Mouse (Mus musculus): ENCODE results near the gene Creld2. TPM values are rescaled to one million over a fixed set of nuclear protein-coding genes. Genes with fewer than 3 reads are reported as not detected.

Creld2 gene
- total and polyA plus RNA-seq, 3 experiments, result 10.8 to 25.8 (median 12.3) TPM

- DNase-seq (ENCODE audit: low spot score) (no peak), ATAC-seq (ENCODE audit: extremely low read depth, insufficient number of reproducible peaks, low FRiP score, poor library complexity, severe bottlenecking) (no peak)
- H3K9me3 ChIP-seq (replicated peaks), result no peaks in the 10 kb centered on the region
- no peaks in the 10 kb centered on the region; the same call in none of the 2 replicates for H3K27me3 ChIP-seq (ENCODE audit: insufficient read depth, low read length)
- no peak overlapping the region for H3K4me3 ChIP-seq (ENCODE audit: low read depth, low read length)
- no peak for TF ChIP-seq GATA1 (IDR thresholded peaks at IDR 0.05; ENCODE audit: borderline replicate concordance, low read length)
- TF ChIP-seq CTCF (IDR thresholded peaks at IDR 0.05; ENCODE audit: low read depth, low read length), result no peak
- no peak for TF ChIP-seq POLR2AphosphoS5 (IDR thresholded peaks at IDR 0.05; ENCODE audit: insufficient replicate concordance, low read depth, low read length)
- no peak for TF ChIP-seq TAL1 (conservative IDR thresholded peaks at IDR 0.05; ENCODE audit: low read depth, low read length)
- TF ChIP-seq GATA2 (IDR thresholded peaks at IDR 0.05; ENCODE audit: borderline replicate concordance, low read depth, low read length), result no peak
- no peaks in the 10 kb centered on the region for H3K36me3 ChIP-seq (replicated peaks)
- no peaks in the 10 kb centered on the region for H3K4me1 ChIP-seq (ENCODE audit: insufficient read depth, low read depth, low read length)
Measured at GRCm38 (mm10) chr15:88844966-88845365, 25.5 kb downstream of the Creld2 start.

- H3K27me3 ChIP-seq (ENCODE audit: insufficient read depth, low read length), result peaks cover 13% of the 10 kb centered on the region
- ATAC-seq (ENCODE audit: extremely low read depth, insufficient number of reproducible peaks, low FRiP score, poor library complexity, severe bottlenecking) (no peak), DNase-seq (ENCODE audit: low spot score) (no peak)
- H3K4me3 ChIP-seq (ENCODE audit: low read depth, low read length), result no peak overlapping the region
- TF ChIP-seq GATA2 (IDR thresholded peaks at IDR 0.05; ENCODE audit: borderline replicate concordance, low read depth, low read length), result no peak
- TF ChIP-seq TAL1 (conservative IDR thresholded peaks at IDR 0.05; ENCODE audit: low read depth, low read length), result no peak
- no peak for TF ChIP-seq CTCF (IDR thresholded peaks at IDR 0.05; ENCODE audit: low read depth, low read length)
- no peak for TF ChIP-seq GATA1 (IDR thresholded peaks at IDR 0.05; ENCODE audit: borderline replicate concordance, low read length)
- H3K36me3 ChIP-seq (replicated peaks), result no peaks in the 10 kb centered on the region
- no peaks in the 10 kb centered on the region for H3K9me3 ChIP-seq (replicated peaks)
- H3K4me1 ChIP-seq (ENCODE audit: insufficient read depth, low read depth, low read length), result no peaks in the 10 kb centered on the region
Measured at GRCm38 (mm10) chr15:88848661-88849060, 29.2 kb downstream of the Creld2 start.

- Histone ChIP-seq H3K36me3 (replicated peaks) (no peaks in the 10 kb centered on the region), H3K27me3 (ENCODE audit: insufficient read depth, low read length) (peaks cover 17% of the 10 kb centered on the region), H3K4me1 (ENCODE audit: insufficient read depth, low read depth, low read length) (no peaks in the 10 kb centered on the region; the same call in 1 of the 2 replicates), H3K4me3 (ENCODE audit: low read depth, low read length) (no peak overlapping the region), H3K9me3 (replicated peaks) (no peaks in the 10 kb centered on the region)
- DNase-seq (ENCODE audit: low spot score) (no peak), ATAC-seq (ENCODE audit: extremely low read depth, insufficient number of reproducible peaks, low FRiP score, poor library complexity, severe bottlenecking) (no peak)
- TF ChIP-seq CTCF (IDR thresholded peaks at IDR 0.05; ENCODE audit: low read depth, low read length) (no peak), GATA2 (IDR thresholded peaks at IDR 0.05; ENCODE audit: borderline replicate concordance, low read depth, low read length) (no peak), GATA1 (IDR thresholded peaks at IDR 0.05; ENCODE audit: borderline replicate concordance, low read length) (no peak)
Measured at GRCm38 (mm10) chr15:88849621-88850020, 30.2 kb downstream of the Creld2 start.

- H3K9me3 ChIP-seq (replicated peaks), result no peaks in the 10 kb centered on the region
- no peak for TF ChIP-seq TAL1 (conservative IDR thresholded peaks at IDR 0.05; ENCODE audit: low read depth, low read length)
- TF ChIP-seq CTCF (IDR thresholded peaks at IDR 0.05; ENCODE audit: low read depth, low read length), result no peak
- TF ChIP-seq GATA2 (IDR thresholded peaks at IDR 0.05; ENCODE audit: borderline replicate concordance, low read depth, low read length), result no peak
- TF ChIP-seq POLR2AphosphoS5 (IDR thresholded peaks at IDR 0.05; ENCODE audit: insufficient replicate concordance, low read depth, low read length), result no peak
- TF ChIP-seq GATA1 (IDR thresholded peaks at IDR 0.05; ENCODE audit: borderline replicate concordance, low read length), result no peak
- H3K27me3 ChIP-seq (ENCODE audit: insufficient read depth, low read length), result peaks cover 22% of the 10 kb centered on the region
- no peaks in the 10 kb centered on the region; the same call in 1 of the 2 replicates for H3K4me1 ChIP-seq (ENCODE audit: insufficient read depth, low read depth, low read length)
- no peak for DNase-seq (ENCODE audit: low spot score)
- ATAC-seq (ENCODE audit: extremely low read depth, insufficient number of reproducible peaks, low FRiP score, poor library complexity, severe bottlenecking), result no peak
- H3K36me3 ChIP-seq (replicated peaks), result no peaks in the 10 kb centered on the region
- no peak overlapping the region for H3K4me3 ChIP-seq (ENCODE audit: low read depth, low read length)
Measured at GRCm38 (mm10) chr15:88850146-88850826, 30.8 kb downstream of the Creld2 start.

GRCm38 (mm10) chr15:88851076-88851475, 31.6 kb downstream of the Creld2 start:
- no peaks in the 10 kb centered on the region for H3K9me3 ChIP-seq (replicated peaks)
- H3K27me3 ChIP-seq (ENCODE audit: insufficient read depth, low read length), result peaks cover 30% of the 10 kb centered on the region
- ATAC-seq (ENCODE audit: extremely low read depth, insufficient number of reproducible peaks, low FRiP score, poor library complexity, severe bottlenecking) (no peak), DNase-seq (ENCODE audit: low spot score) (no peak)
- no peaks in the 10 kb centered on the region for H3K36me3 ChIP-seq (replicated peaks)
- TF ChIP-seq GATA1 (IDR thresholded peaks at IDR 0.05; ENCODE audit: borderline replicate concordance, low read length) (no peak), CTCF (IDR thresholded peaks at IDR 0.05; ENCODE audit: low read depth, low read length) (no peak), TAL1 (conservative IDR thresholded peaks at IDR 0.05; ENCODE audit: low read depth, low read length) (no peak), GATA2 (IDR thresholded peaks at IDR 0.05; ENCODE audit: borderline replicate concordance, low read depth, low read length) (no peak), POLR2AphosphoS5 (IDR thresholded peaks at IDR 0.05; ENCODE audit: insufficient replicate concordance, low read depth, low read length) (no peak)
- H3K4me3 ChIP-seq (ENCODE audit: low read depth, low read length), result no peak overlapping the region
- H3K4me1 ChIP-seq (ENCODE audit: insufficient read depth, low read depth, low read length), result no peaks in the 10 kb centered on the region; the same call in 1 of the 2 replicates

GRCm38 (mm10) chr15:88851507-88852149, 32.2 kb downstream of the Creld2 start:
- Histone ChIP-seq H3K4me3 (ENCODE audit: low read depth, low read length) (no peak overlapping the region), H3K9me3 (replicated peaks) (no peaks in the 10 kb centered on the region), H3K36me3 (replicated peaks) (no peaks in the 10 kb centered on the region), H3K27me3 (ENCODE audit: insufficient read depth, low read length) (peaks cover 32% of the 10 kb centered on the region), H3K4me1 (ENCODE audit: insufficient read depth, low read depth, low read length) (no peaks in the 10 kb centered on the region; the same call in 1 of the 2 replicates)
- TF ChIP-seq POLR2AphosphoS5 (IDR thresholded peaks at IDR 0.05; ENCODE audit: insufficient replicate concordance, low read depth, low read length) (no peak), GATA2 (IDR thresholded peaks at IDR 0.05; ENCODE audit: borderline replicate concordance, low read depth, low read length) (no peak), TAL1 (conservative IDR thresholded peaks at IDR 0.05; ENCODE audit: low read depth, low read length) (no peak), GATA1 (IDR thresholded peaks at IDR 0.05; ENCODE audit: borderline replicate concordance, low read length) (no peak), CTCF (IDR thresholded peaks at IDR 0.05; ENCODE audit: low read depth, low read length) (no peak)
- no peak for DNase-seq (ENCODE audit: low spot score)
- no peak for ATAC-seq (ENCODE audit: extremely low read depth, insufficient number of reproducible peaks, low FRiP score, poor library complexity, severe bottlenecking)
